Mouse (Mus musculus): ENCODE data around the gene Specc1. TPM values are rescaled to one million over a fixed set of nuclear protein-coding genes. Genes with fewer than 3 reads are reported as not detected.

Gene Specc1
- total and polyA plus RNA-seq, 3 experiments, result 7.3 to 18.6 (median 15.5) TPM

DNA sequence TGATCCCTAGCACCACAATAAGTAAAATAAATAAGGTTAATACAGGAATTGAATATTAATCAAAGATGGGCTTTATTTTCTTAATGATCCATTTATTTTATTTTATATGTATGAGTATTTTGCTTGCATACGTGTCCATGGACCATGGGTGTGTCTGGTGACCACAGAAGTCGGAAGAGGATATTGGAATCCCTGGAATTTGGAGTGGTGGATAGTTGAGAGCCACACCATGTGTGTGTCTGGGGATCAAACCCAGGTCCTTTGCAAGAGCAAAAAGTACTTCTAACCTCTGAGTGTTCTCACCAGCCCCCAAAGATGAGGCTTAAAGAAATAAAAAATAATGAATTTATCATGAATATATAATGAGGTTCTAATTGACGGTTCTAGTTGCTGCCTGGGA lies 132.1 kb downstream of the Specc1 start:
- Histone ChIP-seq H3K79me2 (replicated peaks; ENCODE audit: control insufficient read depth, extremely low read depth, insufficient read depth, poor library complexity, severe bottlenecking) (no peaks in the 10 kb centered on the region; the same call in 1 of the 2 replicates), H3K4me3 (replicated peaks in 1 of 3; ENCODE audit: low read depth in 2 of 3, low read length in 2 of 3, poor library complexity in 1 of 3) (no peak overlapping the region), H3K36me3 (replicated peaks in 1 of 2; ENCODE audit: control insufficient read depth in 1 of 2, insufficient read depth in 1 of 2, low read length in 1 of 2) (peaks cover 0 to 1% of the 10 kb centered on the region in 2 experiments), H3K9me3 (replicated peaks; ENCODE audit: low read length) (no peaks in the 10 kb centered on the region), H3K27me3 (replicated peaks) (no peaks in the 10 kb centered on the region), H3K4me1 (ENCODE audit: control insufficient read depth in 1 of 2, insufficient read depth in 2 of 2) (peaks cover 0 to 16% of the 10 kb centered on the region in 2 experiments; a peak in 1 of 4 replicates), H3K9ac (ENCODE audit: insufficient read depth, low read depth) (no peak overlapping the region), H3K4me2 (ENCODE audit: insufficient read depth, low read depth, poor library complexity, severe bottlenecking) (no peak overlapping the region), H3K27ac (ENCODE audit: insufficient read depth, low read depth) (no peak overlapping the region)
- dilution Hi-C loops (cut with MboI; ENCODE audit: extremely low pct_ligation_motif_present, extremely low pct_unique_long_range_greater_than_20kb, low sequenced_read_pairs), result no loop called here
- in situ Hi-C loops (cut with MboI; ENCODE audit: low pct_ligation_motif_present, low pct_unique_long_range_greater_than_20kb, low sequenced_read_pairs), result no loop called here
- TF ChIP-seq ELF1 (IDR thresholded peaks at IDR 0.05; ENCODE audit: low read depth, low read length) (no peak), RAD21 (IDR thresholded peaks at IDR 0.05; ENCODE audit: low read depth, low read length) (no peak), TBP (conservative IDR thresholded peaks at IDR 0.05; ENCODE audit: low read depth, low read length) (no peak), UBTF (IDR thresholded peaks at IDR 0.05; ENCODE audit: low read depth, low read length) (no peak), MXI1 (IDR thresholded peaks at IDR 0.05; ENCODE audit: low read depth, low read length) (no peak), PAX5 (IDR thresholded peaks at IDR 0.05; ENCODE audit: low read length) (no peak), HCFC1 (IDR thresholded peaks at IDR 0.05; ENCODE audit: low read depth, low read length) (no peak), ZMIZ1 (IDR thresholded peaks at IDR 0.05; ENCODE audit: low read depth, low read length) (no peak), BHLHE40 (IDR thresholded peaks at IDR 0.05; ENCODE audit: low read depth, low read length) (no peak), KAT2A (IDR thresholded peaks at IDR 0.05; ENCODE audit: insufficient replicate concordance, low read length) (no peak)
- DNase-seq (ENCODE audit: extremely low read depth), result no peak

DNA sequence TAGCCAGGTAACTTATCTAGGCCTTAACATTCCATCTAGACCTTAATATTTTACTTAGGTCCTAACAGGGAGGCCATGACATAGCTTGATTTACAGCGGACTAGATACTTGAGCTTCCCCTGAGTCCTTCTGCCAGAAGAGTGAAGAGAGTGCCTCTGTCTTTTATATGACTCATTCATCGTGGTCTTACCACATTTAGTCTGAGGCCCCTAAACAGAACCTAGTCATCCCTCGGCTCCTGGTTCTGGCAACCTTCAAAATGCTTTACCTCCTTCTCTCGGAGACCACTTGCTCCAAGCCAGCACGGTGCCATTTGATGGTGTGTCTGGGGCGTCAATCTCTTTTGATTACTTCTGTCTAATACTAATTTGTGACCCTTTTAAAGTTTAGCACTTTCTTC lies 133.8 kb downstream of the Specc1 start:
- in situ Hi-C loops (cut with MboI; ENCODE audit: low pct_ligation_motif_present, low pct_unique_long_range_greater_than_20kb, low sequenced_read_pairs), result no loop called here
- no peak for DNase-seq (ENCODE audit: extremely low read depth)
- Histone ChIP-seq H3K27me3 (replicated peaks) (no peaks in the 10 kb centered on the region), H3K4me3 (replicated peaks in 1 of 3; ENCODE audit: low read depth in 2 of 3, low read length in 2 of 3, poor library complexity in 1 of 3) (no peak overlapping the region), H3K79me2 (replicated peaks; ENCODE audit: control insufficient read depth, extremely low read depth, insufficient read depth, poor library complexity, severe bottlenecking) (no peaks in the 10 kb centered on the region), H3K4me2 (ENCODE audit: insufficient read depth, low read depth, poor library complexity, severe bottlenecking) (no peak overlapping the region), H3K27ac (ENCODE audit: insufficient read depth, low read depth) (no peak overlapping the region), H3K36me3 (replicated peaks in 1 of 2; ENCODE audit: control insufficient read depth in 1 of 2, insufficient read depth in 1 of 2, low read length in 1 of 2) (peaks cover 0 to 2% of the 10 kb centered on the region in 2 experiments), H3K9me3 (replicated peaks; ENCODE audit: low read length) (no peaks in the 10 kb centered on the region), H3K9ac (ENCODE audit: insufficient read depth, low read depth) (no peak overlapping the region), H3K4me1 (ENCODE audit: control insufficient read depth in 1 of 2, insufficient read depth in 2 of 2) (peaks cover 0 to 16% of the 10 kb centered on the region in 2 experiments; a peak in 1 of 4 replicates)
- no peak for TF ChIP-seq TCF12 (IDR thresholded peaks at IDR 0.05; ENCODE audit: low read depth, low read length)
- TF ChIP-seq ZNF384 (IDR thresholded peaks at IDR 0.05; ENCODE audit: low read depth, low read length), result no peak
- no peak for TF ChIP-seq POLR2AphosphoS2 (IDR thresholded peaks at IDR 0.05; ENCODE audit: low read depth, low read length)
- no peak for TF ChIP-seq POLR2A (IDR thresholded peaks at IDR 0.05; ENCODE audit: low read depth, low read length)
- no peak for TF ChIP-seq ZC3H11A (IDR thresholded peaks at IDR 0.05; ENCODE audit: low read depth, low read length)
- no peak for TF ChIP-seq CTCF (conservative IDR thresholded peaks at IDR 0.05 in 1 of 2, IDR thresholded peaks at IDR 0.05 in 1 of 2; ENCODE audit: low read depth in 2 of 2, low read length in 2 of 2)
- TF ChIP-seq NELFE (IDR thresholded peaks at IDR 0.05; ENCODE audit: low read depth, low read length), result no peak
- no peak for TF ChIP-seq BHLHE40 (IDR thresholded peaks at IDR 0.05; ENCODE audit: low read depth, low read length)
- no peak for TF ChIP-seq JUND (conservative IDR thresholded peaks at IDR 0.05; ENCODE audit: low read depth, low read length)
- no peak for TF ChIP-seq ZMIZ1 (IDR thresholded peaks at IDR 0.05; ENCODE audit: low read depth, low read length)
- TF ChIP-seq ZKSCAN1 (IDR thresholded peaks at IDR 0.05; ENCODE audit: borderline replicate concordance, low read depth, low read length), result no peak
- dilution Hi-C loops (cut with MboI; ENCODE audit: extremely low pct_ligation_motif_present, extremely low pct_unique_long_range_greater_than_20kb, low sequenced_read_pairs), result no loop called here

Measured in CH12.LX (cell line).